Mouse (Mus musculus) forebrain, embryonic 13.5 days (tissue): ENCODE results near the gene Gm49394. TPM values are rescaled to one million over a fixed set of nuclear protein-coding genes. Genes with fewer than 3 reads are reported as not detected.
A peak's percentile ranks its signal among the peaks of the same experiment; 100 is the strongest.

Experiments used
- ATAC-seq: fragments of 200-750 bp; cut with Nextera tagmentation; 2 replicates; pipeline ENCODE4 v1.8.0; 2017
- H3K27ac ChIP-seq: fragments of 300-500 bp; sonication (generic); 2 replicates; pipeline ENCODE4 v1.5.1; 2015; ENCODE audit warnings: inconsistent platforms, mild to moderate bottlenecking, moderate library complexity
- H3K27me3 ChIP-seq: fragments of 300-500 bp; sonication (generic); 2 replicates; pipeline ENCODE4 v1.6.1; 2015; ENCODE audit warnings: mild to moderate bottlenecking, inconsistent platforms
- H3K36me3 ChIP-seq: fragments of 300-500 bp; sonication (generic); 2 replicates; pipeline ENCODE4 v1.6.1; 2015; ENCODE audit warnings: mild to moderate bottlenecking, inconsistent platforms; ENCODE audit not compliant: poor library complexity, severe bottlenecking
- H3K4me1 ChIP-seq: fragments of 300-500 bp; sonication (generic); 2 replicates; pipeline ENCODE4 v1.6.1; 2015; ENCODE audit warnings: inconsistent platforms
- H3K4me2 ChIP-seq: fragments of 300-500 bp; sonication (generic); 2 replicates; pipeline ENCODE4 v1.6.1; 2015; ENCODE audit warnings: inconsistent platforms, mild to moderate bottlenecking, moderate library complexity
- H3K4me3 ChIP-seq: fragments of 300-500 bp; sonication (generic); 2 replicates; pipeline ENCODE4 v1.5.1; 2015; ENCODE audit warnings: mild to moderate bottlenecking, inconsistent platforms
- H3K9ac ChIP-seq: fragments of 300-500 bp; sonication (generic); 2 replicates; pipeline ENCODE4 v1.6.1; 2015; ENCODE audit warnings: mild to moderate bottlenecking, inconsistent platforms
- H3K9me3 ChIP-seq: fragments of 300-500 bp; sonication (generic); replicated peaks from 2 replicates; pipeline ENCODE4 v1.6.1; 2016; ENCODE audit warnings: inconsistent platforms
- WGBS: fragments of 180-500 bp; shearing (Covaris S2); methylation state at CpG from one replicate; pipeline ENCODE4 v1.1.7; 2015; 5-methylcytosine and 5-hydroxymethylcytosine counted together
- microRNA counts: library from miRNA; unstranded; fragments of <30 nt; microRNA quantifications from one replicate; lab custom pipeline; 2016
- microRNA-seq: library from miRNA; unstranded; fragments of <30 nt; microRNA quantifications from one replicate; pipeline ENCODE4, GENCODE M21; 2016
- polyA plus RNA-seq: library from polyadenylated mRNA; unstranded; fragments of >200 nt; fragmentation: Nextera tagmentation; extraction: Ambion mirVana; gene quantifications from 2 replicates; pipeline ENCODE4 v1.2.1, GENCODE M21; 2015

The Gm49394 gene
- polyA plus RNA-seq, 1 experiment from 2014 or later = 0.05 TPM

- H3K4me3 ChIP-seq = no peak overlapping the region
- WGBS = 0% methylated on average over 12 of the region's 12 CpGs
- peak overlapping the region; percentile 41; the same call in 1 of the 2 replicates for H3K27ac ChIP-seq
- H3K4me2 ChIP-seq = peak overlapping the region; percentile 42
- no peaks in the 10 kb centered on the region for H3K36me3 ChIP-seq
- H3K27me3 ChIP-seq = no peaks in the 10 kb centered on the region
- no peaks in the 10 kb centered on the region for H3K9me3 ChIP-seq
- peaks cover 16% of the 10 kb centered on the region for H3K4me1 ChIP-seq
- peak; percentile 89 for ATAC-seq
- H3K9ac ChIP-seq = 0 out of 2 replicates have a peak overlapping the region, but pooled peaks have one; percentile 43
Observed at GRCm38 (mm10) chr7:142610627-142611406, 58.9 kb downstream of the Gm49394 start.

- ATAC-seq = no peak
- no peak overlapping the region for H3K9ac ChIP-seq
- no peaks in the 10 kb centered on the region for H3K4me1 ChIP-seq
- no peaks in the 10 kb centered on the region for H3K9me3 ChIP-seq
- H3K27me3 ChIP-seq = no peaks in the 10 kb centered on the region
- H3K36me3 ChIP-seq = no peaks in the 10 kb centered on the region
- 94% methylated on average over 2 of the region's 2 CpGs for WGBS
- H3K4me3 ChIP-seq = no peak overlapping the region
- no peak overlapping the region for H3K27ac ChIP-seq
- H3K4me2 ChIP-seq = no peak overlapping the region
Observed at GRCm38 (mm10) chr7:142600921-142601320, 68.8 kb downstream of the Gm49394 start.

MicroRNA genes within 50 kb of the gene (microRNA counts, 519-probe panel; counts per million panel counts)
- microRNA mmu-miR-483 (lab: Ali Mortazavi, UCI) = 177 counts per million, percentile 53 among the panel's probes with 10 or more counts

Small RNA genes within 50 kb of the gene (microRNA-seq; reads per million reads assigned to microRNA genes)
- 57.9 reads per million, percentile 43 among the genes with 10 or more reads in this experiment for gene Mir483

Other genes with a start within 250 kb of the Gm49394 start
- gene Syt8, start 235.1 kb downstream of the Gm49394 start, polyA plus RNA-seq = not detected in 2 replicates
- 0.61 TPM in 1 of 2 replicates, not detected in the other for gene Tnni2, start 228.1 kb downstream of the Gm49394 start, polyA plus RNA-seq
- gene Lsp1, start 209.1 kb downstream of the Gm49394 start, polyA plus RNA-seq = 4.2 TPM in 2 replicates
- gene Tnnt3, start 171.1 kb downstream of the Gm49394 start, polyA plus RNA-seq = 0.28 and 0.77 TPM in 2 replicates
- gene Mrpl23, start 137.3 kb downstream of the Gm49394 start, polyA plus RNA-seq = 16.2 and 16.5 TPM in 2 replicates
- 56.6 and 57.6 TPM in 2 replicates for gene Igf2, start 3.1 kb downstream of the Gm49394 start, polyA plus RNA-seq
- gene Ins2, start 73.4 kb upstream of the Gm49394 start, polyA plus RNA-seq = not detected in 2 replicates